Mouse (Mus musculus): ENCODE data around the gene Irs2. TPM values are rescaled to one million over a fixed set of nuclear protein-coding genes. Genes with fewer than 3 reads are reported as not detected.

Gene Irs2
- polyA plus RNA-seq, 1 experiment from 2014 or later, result 5.0 TPM

- ATAC-seq (ENCODE audit: insufficient number of reproducible peaks, insufficient read depth, low FRiP score, low read depth), result no peak
- H3K4me1 ChIP-seq (ENCODE audit: control insufficient read depth, insufficient read depth, low read length), result 0 out of 2 replicates have a peak, but pooled peaks cover 5% of the 10 kb centered on the region
- no peaks in the 10 kb centered on the region for H3K27me3 ChIP-seq (ENCODE audit: control insufficient read depth, insufficient read depth, low read length)
- no peaks in the 10 kb centered on the region for H3K9me3 ChIP-seq (ENCODE audit: control insufficient read depth, low read depth, low read length)
- no peak overlapping the region for H3K9ac ChIP-seq (replicated peaks; ENCODE audit: low read depth, low read length)
- no peak overlapping the region for H3K4me3 ChIP-seq (ENCODE audit: low read depth, low read length)
- H3K4me2 ChIP-seq (replicated peaks; ENCODE audit: low read depth, low read length), result no peak overlapping the region
- no peaks in the 10 kb centered on the region for H3K36me3 ChIP-seq (ENCODE audit: control insufficient read depth, insufficient read depth, low read length)
- no peak overlapping the region for H3K27ac ChIP-seq (ENCODE audit: low read length)
- WGBS, result 90% methylated on average over 3 of the region's 3 CpGs
Observed at GRCm38 (mm10) chr8:11015622-11016021, 7.4 kb upstream of the Irs2 start.

DNA sequence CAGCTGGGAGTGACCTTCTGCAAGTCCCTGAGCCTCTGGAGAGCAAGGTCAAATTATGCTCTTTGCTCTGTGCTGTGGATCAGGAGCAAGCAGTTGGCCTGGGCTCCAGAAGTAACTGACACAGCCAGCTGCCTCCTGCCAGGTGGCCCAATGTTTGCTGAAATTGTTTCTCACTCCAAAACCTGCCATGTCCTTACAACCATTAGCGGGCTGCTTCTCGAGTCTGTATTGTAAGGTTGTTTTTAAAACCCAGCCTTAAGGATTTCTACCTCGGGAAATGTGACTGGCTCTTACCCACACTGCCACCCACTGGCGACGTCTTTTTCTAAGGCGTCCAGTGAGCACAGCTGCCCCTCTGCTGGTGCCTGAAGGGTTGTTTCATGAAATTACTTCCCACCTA, 5.0 kb upstream of the Irs2 start:
- Histone ChIP-seq H3K36me3 (ENCODE audit: control insufficient read depth, insufficient read depth, low read length) (no peaks in the 10 kb centered on the region), H3K27ac (ENCODE audit: low read length) (no peak overlapping the region), H3K27me3 (ENCODE audit: control insufficient read depth, insufficient read depth, low read length) (no peaks in the 10 kb centered on the region), H3K4me1 (ENCODE audit: control insufficient read depth, insufficient read depth, low read length) (0 out of 2 replicates have a peak, but pooled peaks cover 9% of the 10 kb centered on the region), H3K4me3 (ENCODE audit: low read depth, low read length) (no peak overlapping the region), H3K9ac (replicated peaks; ENCODE audit: low read depth, low read length) (no peak overlapping the region), H3K4me2 (replicated peaks; ENCODE audit: low read depth, low read length) (no peak overlapping the region), H3K9me3 (ENCODE audit: control insufficient read depth, low read depth, low read length) (no peaks in the 10 kb centered on the region)
- ATAC-seq (ENCODE audit: insufficient number of reproducible peaks, insufficient read depth, low FRiP score, low read depth), result no peak
- WGBS, result 1% methylated on average over 6 of the region's 6 CpGs

- H3K4me2 ChIP-seq (replicated peaks; ENCODE audit: low read depth, low read length), result no peak overlapping the region
- peaks cover 9% of the 10 kb centered on the region; the same call in 1 of the 2 replicates for H3K4me1 ChIP-seq (ENCODE audit: control insufficient read depth, insufficient read depth, low read length)
- WGBS, result 68% methylated on average over 3 of the region's 3 CpGs
- H3K9me3 ChIP-seq (ENCODE audit: control insufficient read depth, low read depth, low read length), result no peaks in the 10 kb centered on the region
- no peak for ATAC-seq (ENCODE audit: insufficient number of reproducible peaks, insufficient read depth, low FRiP score, low read depth)
- no peaks in the 10 kb centered on the region for H3K36me3 ChIP-seq (ENCODE audit: control insufficient read depth, insufficient read depth, low read length)
- H3K9ac ChIP-seq (replicated peaks; ENCODE audit: low read depth, low read length), result no peak overlapping the region
- no peaks in the 10 kb centered on the region for H3K27me3 ChIP-seq (ENCODE audit: control insufficient read depth, insufficient read depth, low read length)
- H3K27ac ChIP-seq (ENCODE audit: low read length), result no peak overlapping the region
- H3K4me3 ChIP-seq (ENCODE audit: low read depth, low read length), result no peak overlapping the region
Observed at GRCm38 (mm10) chr8:11011787-11012485, 3.7 kb upstream of the Irs2 start.

DNA sequence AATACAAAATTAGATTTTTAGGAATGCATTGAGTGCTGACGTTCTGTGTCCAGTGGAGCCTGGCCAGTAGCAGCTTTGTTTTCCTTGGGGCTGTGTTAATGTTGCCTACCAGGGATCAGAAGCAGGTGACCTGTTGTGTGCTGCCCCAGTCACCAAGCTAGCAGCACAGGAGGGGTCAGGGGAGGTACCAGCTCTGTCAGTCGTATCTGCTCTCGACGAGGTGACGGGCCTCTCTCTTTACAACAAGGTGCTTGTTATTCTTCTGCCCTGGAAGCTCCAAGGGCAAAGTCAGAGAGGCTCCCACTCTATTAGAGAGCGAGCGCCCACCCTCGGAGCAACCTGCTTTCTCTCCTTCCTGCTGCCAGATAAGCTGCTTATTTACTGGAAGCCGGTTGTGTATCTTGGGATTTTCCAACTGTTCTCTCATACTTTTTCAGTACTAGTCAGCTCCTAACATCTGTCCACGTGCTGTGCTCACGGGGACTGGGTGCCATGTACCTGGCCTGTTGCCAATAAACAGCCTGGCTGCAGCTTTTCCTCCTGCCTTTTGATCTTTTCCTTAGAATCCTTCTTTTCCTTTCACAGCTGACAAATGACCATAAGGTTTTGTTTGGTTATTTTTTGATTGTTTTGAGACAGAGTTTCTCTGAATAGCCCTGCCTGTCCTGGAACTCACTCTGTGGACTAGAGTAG, 2.8 kb upstream of the Irs2 start:
- Histone ChIP-seq H3K27me3 (ENCODE audit: control insufficient read depth, insufficient read depth, low read length) (no peaks in the 10 kb centered on the region), H3K27ac (ENCODE audit: low read length) (no peak overlapping the region)
- ATAC-seq (ENCODE audit: insufficient number of reproducible peaks, insufficient read depth, low FRiP score, low read depth), result no peak

DNA sequence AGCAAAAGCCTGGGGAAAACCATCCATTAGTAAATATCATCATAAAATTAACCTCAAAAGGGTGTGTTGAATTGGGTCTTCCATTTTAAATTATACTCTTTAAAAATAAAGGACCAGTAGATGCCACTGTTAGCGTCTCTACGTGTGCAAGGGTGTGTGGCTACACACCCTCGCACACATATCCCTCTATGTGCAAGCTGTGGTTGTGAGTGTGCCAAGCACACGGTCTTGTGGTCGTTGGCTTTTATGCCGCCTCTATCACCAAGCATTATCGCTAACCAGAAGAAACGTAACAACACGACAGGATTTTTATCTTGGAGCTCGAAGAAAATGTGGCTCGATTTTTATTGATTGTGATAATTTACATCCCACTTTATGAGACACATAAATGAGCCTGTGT, 2.1 kb upstream of the Irs2 start:
- no peaks in the 10 kb centered on the region for H3K27me3 ChIP-seq (ENCODE audit: control insufficient read depth, insufficient read depth, low read length)
- no peak overlapping the region; the same call in 1 of the 2 replicates for H3K27ac ChIP-seq (ENCODE audit: low read length)
- H3K4me3 ChIP-seq (ENCODE audit: low read depth, low read length), result no peak overlapping the region
- ATAC-seq (ENCODE audit: insufficient number of reproducible peaks, insufficient read depth, low FRiP score, low read depth), result no peak
- peak overlapping the region; percentile 92; the same call in 1 of the 2 replicates for H3K4me2 ChIP-seq (replicated peaks; ENCODE audit: low read depth, low read length)
- H3K9ac ChIP-seq (replicated peaks; ENCODE audit: low read depth, low read length), result no peak overlapping the region
- WGBS, result 53% methylated on average over 11 of the region's 11 CpGs
- no peaks in the 10 kb centered on the region for H3K9me3 ChIP-seq (ENCODE audit: control insufficient read depth, low read depth, low read length)
- H3K36me3 ChIP-seq (ENCODE audit: control insufficient read depth, insufficient read depth, low read length), result no peaks in the 10 kb centered on the region
- peaks cover 24% of the 10 kb centered on the region for H3K4me1 ChIP-seq (ENCODE audit: control insufficient read depth, insufficient read depth, low read length)

More for the DNA sequence above, 2.8 kb upstream of the Irs2 start:
- H3K36me3 ChIP-seq (ENCODE audit: control insufficient read depth, insufficient read depth, low read length), result no peaks in the 10 kb centered on the region
- no peaks in the 10 kb centered on the region for H3K9me3 ChIP-seq (ENCODE audit: control insufficient read depth, low read depth, low read length)
- H3K4me2 ChIP-seq (replicated peaks; ENCODE audit: low read depth, low read length), result no peak overlapping the region
- no peak overlapping the region for H3K4me3 ChIP-seq (ENCODE audit: low read depth, low read length)
- WGBS, result 11% methylated on average over 11 of the region's 11 CpGs
- no peak overlapping the region; the same call in 1 of the 2 replicates for H3K9ac ChIP-seq (replicated peaks; ENCODE audit: low read depth, low read length)
- peaks cover 17% of the 10 kb centered on the region for H3K4me1 ChIP-seq (ENCODE audit: control insufficient read depth, insufficient read depth, low read length)

- Histone ChIP-seq H3K36me3 (ENCODE audit: control insufficient read depth, insufficient read depth, low read length) (peaks cover 6% of the 10 kb centered on the region), H3K4me2 (replicated peaks; ENCODE audit: low read depth, low read length) (peak overlapping the region; percentile 92), H3K27ac (ENCODE audit: low read length) (peak overlapping the region; percentile 97), H3K4me1 (ENCODE audit: control insufficient read depth, insufficient read depth, low read length) (peaks cover 33% of the 10 kb centered on the region), H3K9ac (replicated peaks; ENCODE audit: low read depth, low read length) (peak overlapping the region; percentile 94), H3K9me3 (ENCODE audit: control insufficient read depth, low read depth, low read length) (no peaks in the 10 kb centered on the region), H3K4me3 (ENCODE audit: low read depth, low read length) (peak overlapping the region; percentile 71), H3K27me3 (ENCODE audit: control insufficient read depth, insufficient read depth, low read length) (no peaks in the 10 kb centered on the region)
- peak; percentile 72 for ATAC-seq (ENCODE audit: insufficient number of reproducible peaks, insufficient read depth, low FRiP score, low read depth)
- WGBS, result under 1% methylated on average over 62 of the region's 62 CpGs
Observed at GRCm38 (mm10) chr8:11009431-11010071, 1.3 kb upstream of the Irs2 start.

GRCm38 (mm10) chr8:11008842-11009420, 673 bp upstream of the Irs2 start:
- peak overlapping the region; percentile 97 for H3K27ac ChIP-seq (ENCODE audit: low read length)
- under 1% methylated on average over 48 of the region's 73 CpGs for WGBS
- no peaks in the 10 kb centered on the region for H3K27me3 ChIP-seq (ENCODE audit: control insufficient read depth, insufficient read depth, low read length)
- peaks cover 39% of the 10 kb centered on the region for H3K4me1 ChIP-seq (ENCODE audit: control insufficient read depth, insufficient read depth, low read length)
- peak; percentile 91 for ATAC-seq (ENCODE audit: insufficient number of reproducible peaks, insufficient read depth, low FRiP score, low read depth)
- peak overlapping the region; percentile 94 for H3K9ac ChIP-seq (replicated peaks; ENCODE audit: low read depth, low read length)
- H3K36me3 ChIP-seq (ENCODE audit: control insufficient read depth, insufficient read depth, low read length), result peaks cover 9% of the 10 kb centered on the region
- no peaks in the 10 kb centered on the region for H3K9me3 ChIP-seq (ENCODE audit: control insufficient read depth, low read depth, low read length)
- peak overlapping the region; percentile 71 for H3K4me3 ChIP-seq (ENCODE audit: low read depth, low read length)
- H3K4me2 ChIP-seq (replicated peaks; ENCODE audit: low read depth, low read length), result peak overlapping the region; percentile 92
